Mouse (Mus musculus) Patski (cell line): ENCODE results near the gene Olfr323. TPM values are rescaled to one million over a fixed set of nuclear protein-coding genes. Genes with fewer than 3 reads are reported as not detected.
A peak's percentile ranks its signal among the peaks of the same experiment; 100 is the strongest.

ENCODE experiments used
- ATAC-seq: fragments of 100-300 bp; one replicate; pipeline ENCODE4 v1.8.0; 2021
- CTCF ChIA-PET: fragments of 350-600 bp; sonication (Branson Sonifier 250); formaldehyde crosslinking; loops from one replicate; lab custom pipeline; 2022; ENCODE audit warnings: inconsistent platforms; lab: Charles Lee
- POLR2A ChIA-PET: fragments of 350-600 bp; sonication (Branson Sonifier 250); formaldehyde crosslinking; loops from one replicate; lab custom pipeline; 2022; ENCODE audit warnings: antibody characterized with exemption, inconsistent platforms; lab: Charles Lee
- DNase-seq: peaks from one replicate; pipeline ENCODE4 v3.0.0-alpha.2; 2011; ENCODE audit warnings: low read depth, low spot score
- H3K27me3 ChIP-seq: fragments of 371-371 bp; one replicate; pipeline ENCODE4 v1.5.1; 2021
- CTCF ChIP-seq: fragments of 100-300 bp; IDR thresholded peaks from one replicate; pipeline ENCODE4 v1.5.1; 2021
- in situ Hi-C: fragments of 300-500 bp; cut with MboI; formaldehyde crosslinking; loops from 3 replicates; pipeline ENCODE4 v1.11.1; 2018; ENCODE audit warnings: low pct_unique_long_range_greater_than_20kb, mixed read lengths
- polyA plus RNA-seq: library from polyadenylated mRNA; unstranded; gene quantifications from one replicate; pipeline ENCODE4 v1.2.3, GENCODE M21; 2021

The Olfr323 gene
- polyA plus RNA-seq, 1 experiment from 2014 or later: not detected

- CTCF ChIA-PET: no interaction called here
- no peaks in the 10 kb centered on the region for H3K27me3 ChIP-seq
- POLR2A ChIA-PET: no interaction called here
- in situ Hi-C loops: no loop called here
- ATAC-seq (no peak), DNase-seq (no peak)
- no peak for TF ChIP-seq CTCF
Observed at GRCm38 (mm10) chr11:58604688-58605087, 25.6 kb downstream of the Olfr323 start.

GRCm38 (mm10) chr11:58602800-58603560, 27.3 kb downstream of the Olfr323 start:
- peak; percentile 35 for DNase-seq
- no peaks in the 10 kb centered on the region for H3K27me3 ChIP-seq
- peak; percentile 62 for ATAC-seq
- TF ChIP-seq CTCF: no peak
- ChIA-PET POLR2A (no interaction called here), CTCF (interaction anchor here (1.5 to 2.0 kb wide), 2 partner anchors 9 to 377 kb away, joined by 3 to 5 read pairs; no protein-coding TSS in a partner anchor)
- in situ Hi-C loops: no loop called here

- ATAC-seq: no peak
- in situ Hi-C loops: no loop called here
- no peak for TF ChIP-seq CTCF
- CTCF ChIA-PET: interaction anchor here (0.9 to 2.0 kb wide), 4 partner anchors 18 to 377 kb away, joined by 3 to 5 read pairs (median 3); no protein-coding TSS in a partner anchor
- POLR2A ChIA-PET: no interaction called here
- no peaks in the 10 kb centered on the region for H3K27me3 ChIP-seq
- DNase-seq: no peak
Observed at GRCm38 (mm10) chr11:58602062-58602461, 28.2 kb downstream of the Olfr323 start.

- ATAC-seq (no peak), DNase-seq (no peak)
- ChIA-PET CTCF (no interaction called here), POLR2A (no interaction called here)
- in situ Hi-C loops: no loop called here
- TF ChIP-seq CTCF: no peak
- no peaks in the 10 kb centered on the region for H3K27me3 ChIP-seq
Observed at GRCm38 (mm10) chr11:58597837-58598236, 32.5 kb downstream of the Olfr323 start.

- in situ Hi-C loops: no loop called here
- DNase-seq (no peak), ATAC-seq (no peak)
- no peaks in the 10 kb centered on the region for H3K27me3 ChIP-seq
- ChIA-PET CTCF (no interaction called here), POLR2A (no interaction called here)
- TF ChIP-seq CTCF: no peak
Observed at GRCm38 (mm10) chr11:58594814-58595213, 35.5 kb downstream of the Olfr323 start, which contains the start of gene Olfr324. Gene Olfr324 (plus strand): TSS chr11:58595114.

- in situ Hi-C loops: loop anchor here (5.0 kb wide), 1 partner anchor 191 kb away; no protein-coding TSS in a partner anchor
- no peaks in the 10 kb centered on the region for H3K27me3 ChIP-seq
- ChIA-PET POLR2A (no interaction called here), CTCF (interaction anchor here (1.1 to 2.1 kb wide), 3 partner anchors 47 to 187 kb away, joined by 3 to 9 read pairs (median 5); no protein-coding TSS in a partner anchor)
- DNase-seq (no peak), ATAC-seq (no peak)
- no peak for TF ChIP-seq CTCF
Observed at GRCm38 (mm10) chr11:58588620-58589250, 41.6 kb downstream of the Olfr323 start.

- DNase-seq (no peak), ATAC-seq (peak; percentile 51)
- ChIA-PET CTCF (interaction anchor here (1.0 to 2.1 kb wide), 7 partner anchors 27 to 286 kb away, joined by 3 to 9 read pairs (median 3); partner anchors contain the start of gene 2210407C18Rik), POLR2A (no interaction called here)
- H3K27me3 ChIP-seq: no peaks in the 10 kb centered on the region
- TF ChIP-seq CTCF: peak; percentile 93
- in situ Hi-C loops: loop anchor here (5.0 kb wide), 1 partner anchor 191 kb away; no protein-coding TSS in a partner anchor
Observed at GRCm38 (mm10) chr11:58587898-58588348, 42.4 kb downstream of the Olfr323 start.

- POLR2A ChIA-PET: no interaction called here
- no peak for TF ChIP-seq CTCF
- in situ Hi-C loops: no loop called here
- CTCF ChIA-PET: interaction anchor here (1.0 kb wide), 1 partner anchor 23 kb away, joined by 3 read pairs; no protein-coding TSS in a partner anchor
- no peak for ATAC-seq
- no peak for DNase-seq
- no peaks in the 10 kb centered on the region for H3K27me3 ChIP-seq
Observed at GRCm38 (mm10) chr11:58578636-58579035, 51.7 kb downstream of the Olfr323 start.

- ChIA-PET CTCF (interaction anchor here (1.0 kb wide), 1 partner anchor 25 kb away, joined by 3 read pairs; no protein-coding TSS in a partner anchor), POLR2A (no interaction called here)
- TF ChIP-seq CTCF: no peak
- H3K27me3 ChIP-seq: no peaks in the 10 kb centered on the region
- ATAC-seq: no peak
- in situ Hi-C loops: no loop called here
- DNase-seq: no peak
Observed at GRCm38 (mm10) chr11:58577430-58577829, 52.9 kb downstream of the Olfr323 start, which contains the start of gene Olfr325. Gene Olfr325 (plus strand): TSS chr11:58577730.

Other genes starting within 250 kb of the Olfr323 start
- 13.8 TPM for gene 1810065E05Rik, start 209.4 kb downstream of the Olfr323 start, polyA plus RNA-seq
- 0.04 TPM for gene Gm12253, start 197.9 kb downstream of the Olfr323 start, polyA plus RNA-seq
- not detected for gene Lypd9, start 177.6 kb downstream of the Olfr323 start, polyA plus RNA-seq
- gene Olfr30, start 168.2 kb downstream of the Olfr323 start, polyA plus RNA-seq: 0.05 TPM
- gene Olfr332, start 137.9 kb downstream of the Olfr323 start, polyA plus RNA-seq: 0.03 TPM
- gene Olfr331, start 127.9 kb downstream of the Olfr323 start, polyA plus RNA-seq: not detected
- not detected for gene Olfr330, start 95.7 kb downstream of the Olfr323 start, polyA plus RNA-seq
- not detected for gene Olfr329-ps, start 84.1 kb downstream of the Olfr323 start, polyA plus RNA-seq
- gene Olfr328, start 74.9 kb downstream of the Olfr323 start, polyA plus RNA-seq: not detected
- gene Olfr224, start 59.9 kb downstream of the Olfr323 start, polyA plus RNA-seq: not detected
- gene Olfr325, start 52.8 kb downstream of the Olfr323 start, polyA plus RNA-seq: not detected
- gene Olfr324, start 35.4 kb downstream of the Olfr323 start, polyA plus RNA-seq: 0.08 TPM
- 0.42 TPM for gene 2210407C18Rik, start 14.4 kb downstream of the Olfr323 start, polyA plus RNA-seq
- gene Trim58, start 10.0 kb upstream of the Olfr323 start, polyA plus RNA-seq: 0.04 TPM
- not detected for gene Olfr322, start 28.3 kb upstream of the Olfr323 start, polyA plus RNA-seq
- not detected for gene Olfr320, start 50.6 kb upstream of the Olfr323 start, polyA plus RNA-seq
- gene Olfr319, start 68.7 kb upstream of the Olfr323 start, polyA plus RNA-seq: not detected
- gene Olfr318, start 93.5 kb upstream of the Olfr323 start, polyA plus RNA-seq: 0.03 TPM
- not detected for gene Olfr317, start 108.7 kb upstream of the Olfr323 start, polyA plus RNA-seq
- not detected for gene Olfr316, start 122.2 kb upstream of the Olfr323 start, polyA plus RNA-seq
- not detected for gene Olfr315, start 142.7 kb upstream of the Olfr323 start, polyA plus RNA-seq
- not detected for gene Olfr314, start 152.5 kb upstream of the Olfr323 start, polyA plus RNA-seq
- not detected for gene Fam183b, start 171.5 kb upstream of the Olfr323 start, polyA plus RNA-seq
- gene Olfr313, start 184.5 kb upstream of the Olfr323 start, polyA plus RNA-seq: not detected
- gene Olfr312, start 198.7 kb upstream of the Olfr323 start, polyA plus RNA-seq: not detected
- gene Olfr311, start 208.8 kb upstream of the Olfr323 start, polyA plus RNA-seq: not detected
- gene Gm12258, start 216.7 kb upstream of the Olfr323 start, polyA plus RNA-seq: 6.8 TPM
- 6.4 TPM for gene 2810021J22Rik, start 236.7 kb upstream of the Olfr323 start, polyA plus RNA-seq